Mouse (Mus musculus) midbrain, postnatal 0 days (tissue): ENCODE measurements around the gene Wwp2. TPM values are rescaled to one million over a fixed set of nuclear protein-coding genes. Genes with fewer than 3 reads are reported as not detected.

Source experiments
- ATAC-seq: fragments of 200-750 bp; cut with Nextera tagmentation; 2 replicates; pipeline ENCODE4 v1.8.0; 2017; ENCODE audit warnings: moderate number of reproducible peaks, mild to moderate bottlenecking, moderate TSS enrichment, moderate library complexity; ENCODE audit not compliant: low FRiP score
- DNase-seq: peaks from one replicate; pipeline ENCODE4 v3.0.0-alpha.2; 2015; ENCODE audit warnings: low spot score
- H3K27ac ChIP-seq: fragments of 300-500 bp; sonication (generic); 2 replicates; pipeline ENCODE4 v1.5.1; 2014; ENCODE audit warnings: low read depth, mild to moderate bottlenecking, low read length, mixed read lengths
- H3K27me3 ChIP-seq: fragments of 300-500 bp; sonication (generic); 2 replicates; pipeline ENCODE4 v1.6.1; 2014; ENCODE audit warnings: low read length, control low read depth, mixed read lengths; ENCODE audit not compliant: insufficient read depth
- H3K36me3 ChIP-seq: fragments of 300-500 bp; sonication (generic); 2 replicates; pipeline ENCODE4 v1.6.1; 2014; ENCODE audit warnings: low read length, control low read depth, mixed read lengths; ENCODE audit not compliant: insufficient read depth
- H3K4me1 ChIP-seq: fragments of 300-500 bp; sonication (generic); 2 replicates; pipeline ENCODE4 v1.6.1; 2014; ENCODE audit warnings: mild to moderate bottlenecking, control low read depth, antibody characterized with exemption, low read length, mixed read lengths; ENCODE audit not compliant: insufficient read depth
- H3K4me2 ChIP-seq: fragments of 300-500 bp; sonication (generic); 2 replicates; pipeline ENCODE4 v1.6.1; 2014; ENCODE audit warnings: low read depth, mild to moderate bottlenecking, low read length, mixed read lengths; ENCODE audit not compliant: poor library complexity, severe bottlenecking
- H3K4me3 ChIP-seq: fragments of 300-500 bp; sonication (generic); 2 replicates; pipeline ENCODE4 v1.5.1; 2014; ENCODE audit warnings: low read depth, mild to moderate bottlenecking, low read length, moderate library complexity
- H3K9ac ChIP-seq: fragments of 300-500 bp; sonication (generic); replicated peaks from 2 replicates; pipeline ENCODE4 v1.6.1; 2014; ENCODE audit warnings: mild to moderate bottlenecking, low read length, moderate library complexity, mixed read lengths; ENCODE audit not compliant: poor library complexity, severe bottlenecking
- H3K9me3 ChIP-seq: fragments of 300-500 bp; sonication (generic); 2 replicates; pipeline ENCODE4 v1.6.1; 2016; ENCODE audit warnings: low read length, control low read depth
- CTCF ChIP-seq: IDR thresholded peaks from 2 replicates; pipeline ENCODE4 v1.5.1; 2016; ENCODE audit warnings: antibody characterized with exemption, mild to moderate bottlenecking
- WGBS: fragments of 180-500 bp; shearing (Covaris S2); extraction: QIAGEN DNeasy Blood & Tissue Kit; methylation state at CpG from one replicate; pipeline ENCODE4 v1.1.7; 2014; 5-methylcytosine and 5-hydroxymethylcytosine counted together
- polyA plus RNA-seq: library from polyadenylated mRNA; unstranded; fragments of >200 nt; fragmentation: Nextera tagmentation; extraction: Ambion mirVana; gene quantifications from 2 replicates; pipeline ENCODE4 v1.2.1, GENCODE M21; 2015
- total RNA-seq: library from RNA; depleted of rRNA; stranded (reverse); fragments of >200 nt; gene quantifications from 2 replicates; pipeline ENCODE4 v1.2.3, GENCODE M21; 2014

The Wwp2 gene
- total and polyA plus RNA-seq, 2 experiments from 2014 or later, result 36.2 to 44.2 TPM

GRCm38 (mm10) chr8:107404057-107404456 lies 32.1 kb upstream of the Wwp2 start:
- peaks cover 4% of the 10 kb centered on the region; the same call in 1 of the 2 replicates for H3K4me1 ChIP-seq
- no peak overlapping the region for H3K4me3 ChIP-seq
- H3K4me2 ChIP-seq, result no peak overlapping the region
- no peaks in the 10 kb centered on the region for H3K27me3 ChIP-seq
- TF ChIP-seq CTCF, result no peak
- no peak overlapping the region for H3K9ac ChIP-seq
- no peaks in the 10 kb centered on the region for H3K9me3 ChIP-seq
- H3K36me3 ChIP-seq, result peaks cover 3% of the 10 kb centered on the region; the same call in 1 of the 2 replicates
- no peak for DNase-seq
- 75% methylated on average over 4 of the region's 4 CpGs for WGBS
- ATAC-seq, result no peak
- H3K27ac ChIP-seq, result no peak overlapping the region

GRCm38 (mm10) chr8:107405935-107406334 lies 30.2 kb upstream of the Wwp2 start:
- no peak overlapping the region for H3K27ac ChIP-seq
- H3K9me3 ChIP-seq, result no peaks in the 10 kb centered on the region
- H3K27me3 ChIP-seq, result no peaks in the 10 kb centered on the region
- H3K4me1 ChIP-seq, result peaks cover 4% of the 10 kb centered on the region; the same call in 1 of the 2 replicates
- H3K4me3 ChIP-seq, result no peak overlapping the region
- H3K9ac ChIP-seq, result no peak overlapping the region
- H3K36me3 ChIP-seq, result peaks cover 18% of the 10 kb centered on the region
- TF ChIP-seq CTCF, result no peak
- no peak for ATAC-seq
- H3K4me2 ChIP-seq, result no peak overlapping the region
- no peak for DNase-seq
- WGBS, result 74% methylated on average over 3 of the region's 3 CpGs

GRCm38 (mm10) chr8:107411391-107411790 lies 24.8 kb upstream of the Wwp2 start:
- peak; percentile 83 for TF ChIP-seq CTCF
- H3K4me1 ChIP-seq, result no peaks in the 10 kb centered on the region
- WGBS, result 78% methylated on average over 4 of the region's 4 CpGs
- ATAC-seq, result no peak
- H3K27me3 ChIP-seq, result no peaks in the 10 kb centered on the region
- no peak overlapping the region for H3K9ac ChIP-seq
- H3K36me3 ChIP-seq, result peaks cover 64% of the 10 kb centered on the region
- H3K27ac ChIP-seq, result no peak overlapping the region
- peak; percentile 42 for DNase-seq
- no peaks in the 10 kb centered on the region for H3K9me3 ChIP-seq
- no peak overlapping the region for H3K4me3 ChIP-seq
- no peak overlapping the region for H3K4me2 ChIP-seq

GRCm38 (mm10) chr8:107412552-107412951 lies 23.6 kb upstream of the Wwp2 start:
- Histone ChIP-seq H3K9me3 (no peaks in the 10 kb centered on the region), H3K36me3 (peaks cover 72% of the 10 kb centered on the region), H3K4me1 (no peaks in the 10 kb centered on the region), H3K4me2 (no peak overlapping the region), H3K27me3 (no peaks in the 10 kb centered on the region), H3K9ac (no peak overlapping the region), H3K4me3 (no peak overlapping the region), H3K27ac (no peak overlapping the region)
- DNase-seq, result no peak
- no peak for ATAC-seq
- WGBS, result 90% methylated on average over 8 of the region's 8 CpGs
- no peak for TF ChIP-seq CTCF

- ATAC-seq (no peak), DNase-seq (no peak)
- WGBS, result 95% methylated on average over 10 of the region's 10 CpGs
- H3K9ac ChIP-seq, result no peak overlapping the region
- TF ChIP-seq CTCF, result no peak
- H3K27me3 ChIP-seq, result no peaks in the 10 kb centered on the region
- peaks cover 84% of the 10 kb centered on the region for H3K36me3 ChIP-seq
- no peaks in the 10 kb centered on the region for H3K4me1 ChIP-seq
- no peak overlapping the region for H3K4me2 ChIP-seq
- H3K27ac ChIP-seq, result no peak overlapping the region
- no peak overlapping the region for H3K4me3 ChIP-seq
- H3K9me3 ChIP-seq, result no peaks in the 10 kb centered on the region
Observed at GRCm38 (mm10) chr8:107413881-107414280, 22.3 kb upstream of the Wwp2 start.

- DNase-seq (no peak), ATAC-seq (no peak)
- Histone ChIP-seq H3K9ac (no peak overlapping the region), H3K36me3 (peaks cover 82% of the 10 kb centered on the region), H3K4me1 (no peaks in the 10 kb centered on the region), H3K4me2 (no peak overlapping the region), H3K9me3 (no peaks in the 10 kb centered on the region), H3K27me3 (no peaks in the 10 kb centered on the region), H3K27ac (no peak overlapping the region), H3K4me3 (no peak overlapping the region)
- WGBS, result 83% methylated on average over 12 of the region's 12 CpGs
- no peak for TF ChIP-seq CTCF
Observed at GRCm38 (mm10) chr8:107417001-107417400, 19.2 kb upstream of the Wwp2 start.
